Mouse (Mus musculus) G1E (cell line): ENCODE results near the gene Nlk.

ENCODE experiments used
- CTCF ChIP-seq: IDR thresholded peaks from 2 replicates; pipeline ENCODE4 v1.5.1; 2012; ENCODE audit warnings: low read depth, low read length, inconsistent platforms, mixed read lengths
- GATA1 ChIP-seq: IDR thresholded peaks from 2 replicates; pipeline ENCODE4 v1.6.1; 2012; ENCODE audit warnings: borderline replicate concordance, low read length, inconsistent platforms, mixed read lengths
- POLR2AphosphoS5 ChIP-seq: IDR thresholded peaks from 2 replicates; pipeline ENCODE4 v1.6.1; 2012; ENCODE audit warnings: low read depth, low read length, inconsistent platforms; ENCODE audit not compliant: insufficient replicate concordance
- TAL1 ChIP-seq: conservative IDR thresholded peaks from 2 replicates; pipeline ENCODE4 v1.6.1; 2012; ENCODE audit warnings: low read depth, low read length, inconsistent platforms, mixed read lengths

GRCm38 (mm10) chr11:78523241-78523955 lies 173.8 kb downstream of the Nlk start:
- TF ChIP-seq CTCF, result no peak
- no peak for TF ChIP-seq GATA1
- TF ChIP-seq TAL1, result no peak
- TF ChIP-seq POLR2AphosphoS5, result no peak
